Mouse (Mus musculus) ES-CJ7 (cell line): ENCODE results near the gene Gm4131.
"Not testable (repeated sequence)": the region's sequence is repeated elsewhere in the genome, so short reads cannot be mapped to it uniquely, and the experiment has no call there.

Source experiments
- DNase-seq: peaks from one replicate; pipeline ENCODE4 v3.0.0; 2011; ENCODE audit warnings: low read depth, low spot score

The Gm4131 gene

GRCm38 (mm10) chr14:62566821-62567220 is at the start of gene Gm4131:
TSS of gene Gm4131 (minus strand) at chr14:62566921.
- not testable (repeated sequence) for DNase-seq

GRCm38 (mm10) chr14:62609904-62610303 is 43.2 kb upstream of the Gm4131 start:
- DNase-seq = no peak

GRCm38 (mm10) chr14:62607791-62608196 is 41.1 kb upstream of the Gm4131 start:
- DNase-seq = no peak

GRCm38 (mm10) chr14:62602869-62603268 is 36.1 kb upstream of the Gm4131 start:
- no peak for DNase-seq

GRCm38 (mm10) chr14:62602271-62602670 is 35.5 kb upstream of the Gm4131 start:
- no peak for DNase-seq

GRCm38 (mm10) chr14:62600109-62600522 is 33.4 kb upstream of the Gm4131 start:
- DNase-seq = no peak

- DNase-seq = no peak
These were observed 18.6 kb upstream of the Gm4131 start for GRCm38 (mm10) chr14:62585338-62585737.

- DNase-seq = no peak
These were observed 17.9 kb upstream of the Gm4131 start for GRCm38 (mm10) chr14:62584637-62585036.

- DNase-seq = no peak
These were observed 15.0 kb upstream of the Gm4131 start for GRCm38 (mm10) chr14:62581768-62582167.

- peak; percentile 85 for DNase-seq
These were observed 14.2 kb upstream of the Gm4131 start for GRCm38 (mm10) chr14:62580945-62581344.

GRCm38 (mm10) chr14:62575862-62576261 is 9.1 kb upstream of the Gm4131 start:
- DNase-seq = no peak

GRCm38 (mm10) chr14:62574906-62575305 is 8.2 kb upstream of the Gm4131 start:
- DNase-seq = no peak

- DNase-seq = peak; percentile 25
These were observed 6.7 kb upstream of the Gm4131 start for GRCm38 (mm10) chr14:62573454-62573853.

GRCm38 (mm10) chr14:62570299-62570698 is 3.6 kb upstream of the Gm4131 start:
- DNase-seq = no peak

- no peak for DNase-seq
These were observed 2.7 kb upstream of the Gm4131 start for GRCm38 (mm10) chr14:62569463-62569862.

- DNase-seq = no peak
These were observed 3.0 kb downstream of the Gm4131 start for GRCm38 (mm10) chr14:62563679-62564078.

- no peak for DNase-seq
These were observed 4.6 kb downstream of the Gm4131 start for GRCm38 (mm10) chr14:62561875-62562748.

GRCm38 (mm10) chr14:62557111-62557510 is 9.6 kb downstream of the Gm4131 start:
- DNase-seq = no peak

- no peak for DNase-seq
These were observed 10.6 kb downstream of the Gm4131 start for GRCm38 (mm10) chr14:62555840-62556810.

- DNase-seq = peak; percentile 77
These were observed 11.4 kb downstream of the Gm4131 start, which contains the start of gene Fam124a for GRCm38 (mm10) chr14:62555309-62555829. TSS of gene Fam124a (plus strand) at chr14:62555737.

- no peak for DNase-seq
These were observed 12.9 kb downstream of the Gm4131 start for GRCm38 (mm10) chr14:62553786-62554185.

- DNase-seq = no peak
These were observed 13.9 kb downstream of the Gm4131 start for GRCm38 (mm10) chr14:62552771-62553170.
